Mouse (Mus musculus): ENCODE data around the gene Olfr959. TPM values are rescaled to one million over a fixed set of nuclear protein-coding genes. Genes with fewer than 3 reads are reported as not detected.

Olfr959 gene
- polyA plus RNA-seq (2016; fragmentation: Nextera tagmentation; extraction: Ambion mirVana) = not detected in 2 replicates

- Histone ChIP-seq H3K4me3 (no peak within 1 kb of the TSS), H3K36me3 (no peaks in the 10 kb centered on the region), H3K27me3 (no peaks in the 10 kb centered on the region), H3K9ac (no peak within 1 kb of the TSS), H3K4me2 (replicated peaks) (no peak within 1 kb of the TSS), H3K9me3 (no peaks in the 10 kb centered on the region), H3K4me1 (no peaks in the 10 kb centered on the region), H3K27ac (no peak within 1 kb of the TSS)
- WGBS = 68% methylated on average over 3 of the region's 3 CpGs
- ATAC-seq (ENCODE audit: insufficient number of reproducible peaks, insufficient read depth, low FRiP score, low TSS enrichment) = no peak
Observed at GRCm38 (mm10) chr9:39575469-39575868, at the start of gene Olfr959. Olfr959 (minus strand) TSS chr9:39575569.

GRCm38 (mm10) chr9:39624711-39625110 lies 49.3 kb upstream of the Olfr959 start:
- no peaks in the 10 kb centered on the region for H3K4me1 ChIP-seq
- 77% methylated on average over 2 of the region's 2 CpGs for WGBS
- no peak overlapping the region for H3K27ac ChIP-seq
- H3K9me3 ChIP-seq = no peaks in the 10 kb centered on the region
- H3K4me2 ChIP-seq (replicated peaks) = no peak overlapping the region
- H3K36me3 ChIP-seq = no peaks in the 10 kb centered on the region
- no peaks in the 10 kb centered on the region for H3K27me3 ChIP-seq
- H3K9ac ChIP-seq = no peak overlapping the region
- ATAC-seq (ENCODE audit: insufficient number of reproducible peaks, insufficient read depth, low FRiP score, low TSS enrichment) = no peak
- H3K4me3 ChIP-seq = no peak overlapping the region

GRCm38 (mm10) chr9:39623783-39624182 lies 48.4 kb upstream of the Olfr959 start:
- Histone ChIP-seq H3K9ac (no peak overlapping the region), H3K4me1 (no peaks in the 10 kb centered on the region), H3K4me3 (no peak overlapping the region), H3K27ac (no peak overlapping the region), H3K36me3 (no peaks in the 10 kb centered on the region), H3K4me2 (replicated peaks) (no peak overlapping the region), H3K9me3 (no peaks in the 10 kb centered on the region), H3K27me3 (no peaks in the 10 kb centered on the region)
- ATAC-seq (ENCODE audit: insufficient number of reproducible peaks, insufficient read depth, low FRiP score, low TSS enrichment) = no peak
- 94% methylated on average over 3 of the region's 3 CpGs for WGBS

GRCm38 (mm10) chr9:39621073-39621472 lies 45.7 kb upstream of the Olfr959 start, which contains the start of gene Olfr960:
Olfr960 (plus strand) TSS chr9:39621373.
- H3K27ac ChIP-seq = no peak within 1 kb of the TSS

GRCm38 (mm10) chr9:39611953-39612352 lies 36.6 kb upstream of the Olfr959 start:
- H3K4me3 ChIP-seq = no peak overlapping the region
- no peak overlapping the region for H3K4me2 ChIP-seq (replicated peaks)
- no peak overlapping the region for H3K27ac ChIP-seq
- ATAC-seq (ENCODE audit: insufficient number of reproducible peaks, insufficient read depth, low FRiP score, low TSS enrichment) = no peak
- H3K9ac ChIP-seq = no peak overlapping the region
- H3K9me3 ChIP-seq = no peaks in the 10 kb centered on the region
- 63% methylated on average over 1 of the region's 1 CpGs for WGBS
- H3K36me3 ChIP-seq = no peaks in the 10 kb centered on the region
- no peaks in the 10 kb centered on the region for H3K4me1 ChIP-seq
- H3K27me3 ChIP-seq = no peaks in the 10 kb centered on the region

More at GRCm38 (mm10) chr9:39621073-39621472, 45.7 kb upstream of the Olfr959 start, which contains the start of gene Olfr960:
- no peaks in the 10 kb centered on the region for H3K36me3 ChIP-seq
- no peak for ATAC-seq (ENCODE audit: insufficient number of reproducible peaks, insufficient read depth, low FRiP score, low TSS enrichment)
- no peak within 1 kb of the TSS for H3K4me2 ChIP-seq (replicated peaks)
- H3K27me3 ChIP-seq = no peaks in the 10 kb centered on the region
- H3K9me3 ChIP-seq = no peaks in the 10 kb centered on the region
- no peak within 1 kb of the TSS for H3K9ac ChIP-seq
- 79% methylated on average over 1 of the region's 1 CpGs for WGBS
- H3K4me3 ChIP-seq = no peak within 1 kb of the TSS
- H3K4me1 ChIP-seq = no peaks in the 10 kb centered on the region

GRCm38 (mm10) chr9:39610355-39610754 lies 35.0 kb upstream of the Olfr959 start, which contains the start of gene Olfr148:
Olfr148 (plus strand) TSS chr9:39610655.
- H3K27me3 ChIP-seq = no peaks in the 10 kb centered on the region
- WGBS = 71% methylated on average over 3 of the region's 3 CpGs
- no peak within 1 kb of the TSS for H3K4me3 ChIP-seq
- no peaks in the 10 kb centered on the region for H3K4me1 ChIP-seq
- H3K9me3 ChIP-seq = no peaks in the 10 kb centered on the region
- no peak within 1 kb of the TSS for H3K27ac ChIP-seq
- no peak within 1 kb of the TSS for H3K9ac ChIP-seq
- ATAC-seq (ENCODE audit: insufficient number of reproducible peaks, insufficient read depth, low FRiP score, low TSS enrichment) = no peak
- H3K36me3 ChIP-seq = no peaks in the 10 kb centered on the region
- no peak within 1 kb of the TSS for H3K4me2 ChIP-seq (replicated peaks)

- no peak overlapping the region for H3K4me2 ChIP-seq (replicated peaks)
- H3K27me3 ChIP-seq = no peaks in the 10 kb centered on the region
- H3K9ac ChIP-seq = no peak overlapping the region
- peaks cover 4% of the 10 kb centered on the region; the same call in 1 of the 2 replicates for H3K4me1 ChIP-seq
- no peaks in the 10 kb centered on the region for H3K36me3 ChIP-seq
- ATAC-seq (ENCODE audit: insufficient number of reproducible peaks, insufficient read depth, low FRiP score, low TSS enrichment) = no peak
- H3K9me3 ChIP-seq = no peaks in the 10 kb centered on the region
- H3K27ac ChIP-seq = no peak overlapping the region
- H3K4me3 ChIP-seq = no peak overlapping the region
Observed at GRCm38 (mm10) chr9:39608497-39608896, 33.1 kb upstream of the Olfr959 start.

GRCm38 (mm10) chr9:39603999-39604453 lies 28.7 kb upstream of the Olfr959 start, which contains the start of gene AW551984:
AW551984 (minus strand) TSS chr9:39604403.
- H3K27me3 ChIP-seq = no peaks in the 10 kb centered on the region
- peak within 1 kb of the TSS; percentile 69 for H3K4me2 ChIP-seq (replicated peaks)
- no peaks in the 10 kb centered on the region for H3K9me3 ChIP-seq
- WGBS = 0% methylated on average over 8 of the region's 8 CpGs
- peak within 1 kb of the TSS; percentile 46 for H3K4me3 ChIP-seq
- peak within 1 kb of the TSS; percentile 72 for H3K27ac ChIP-seq
- peaks cover 4% of the 10 kb centered on the region; the same call in 1 of the 2 replicates for H3K4me1 ChIP-seq
- peaks cover 5% of the 10 kb centered on the region; the same call in 1 of the 2 replicates for H3K36me3 ChIP-seq
- peak; percentile 85 for ATAC-seq (ENCODE audit: insufficient number of reproducible peaks, insufficient read depth, low FRiP score, low TSS enrichment)
- peak within 1 kb of the TSS; percentile 19; the same call in 1 of the 2 replicates for H3K9ac ChIP-seq

GRCm38 (mm10) chr9:39603333-39603845 lies 28.0 kb upstream of the Olfr959 start:
- peak overlapping the region; percentile 69 for H3K4me2 ChIP-seq (replicated peaks)
- no peaks in the 10 kb centered on the region for H3K9me3 ChIP-seq
- peak overlapping the region; percentile 19; the same call in 1 of the 2 replicates for H3K9ac ChIP-seq
- peak; percentile 74; the same call in 1 of the 2 replicates for ATAC-seq (ENCODE audit: insufficient number of reproducible peaks, insufficient read depth, low FRiP score, low TSS enrichment)
- WGBS = under 1% methylated on average over 9 of the region's 9 CpGs
- peaks cover 4% of the 10 kb centered on the region; the same call in 1 of the 2 replicates for H3K4me1 ChIP-seq
- H3K4me3 ChIP-seq = peak overlapping the region; percentile 46
- no peaks in the 10 kb centered on the region for H3K27me3 ChIP-seq
- H3K27ac ChIP-seq = peak overlapping the region; percentile 72
- peaks cover 5% of the 10 kb centered on the region; the same call in 1 of the 2 replicates for H3K36me3 ChIP-seq

- 0 out of 2 replicates have a peak, but pooled peaks have one; percentile 55 for ATAC-seq (ENCODE audit: insufficient number of reproducible peaks, insufficient read depth, low FRiP score, low TSS enrichment)
- Histone ChIP-seq H3K4me3 (peak overlapping the region; percentile 46), H3K9me3 (no peaks in the 10 kb centered on the region), H3K4me2 (replicated peaks) (peak overlapping the region; percentile 69), H3K27me3 (no peaks in the 10 kb centered on the region), H3K27ac (peak overlapping the region; percentile 46; the same call in 1 of the 2 replicates), H3K9ac (no peak overlapping the region), H3K4me1 (peaks cover 4% of the 10 kb centered on the region; the same call in 1 of the 2 replicates), H3K36me3 (peaks cover 5% of the 10 kb centered on the region; the same call in 1 of the 2 replicates)
- under 1% methylated on average over 19 of the region's 19 CpGs for WGBS
Observed at GRCm38 (mm10) chr9:39602536-39603332, 27.4 kb upstream of the Olfr959 start.

- 84% methylated on average over 5 of the region's 5 CpGs for WGBS
- Histone ChIP-seq H3K27ac (no peak overlapping the region), H3K9me3 (no peaks in the 10 kb centered on the region), H3K4me1 (no peaks in the 10 kb centered on the region; the same call in 1 of the 2 replicates), H3K4me3 (no peak overlapping the region), H3K4me2 (replicated peaks) (no peak overlapping the region), H3K27me3 (no peaks in the 10 kb centered on the region), H3K9ac (no peak overlapping the region), H3K36me3 (no peaks in the 10 kb centered on the region)
- ATAC-seq (ENCODE audit: insufficient number of reproducible peaks, insufficient read depth, low FRiP score, low TSS enrichment) = no peak
Observed at GRCm38 (mm10) chr9:39577050-39577449, 1.7 kb upstream of the Olfr959 start.

- H3K27ac ChIP-seq = no peak overlapping the region
- H3K9ac ChIP-seq = no peak overlapping the region
- no peak for ATAC-seq (ENCODE audit: insufficient number of reproducible peaks, insufficient read depth, low FRiP score, low TSS enrichment)
- H3K36me3 ChIP-seq = no peaks in the 10 kb centered on the region
- H3K4me3 ChIP-seq = no peak overlapping the region
- H3K9me3 ChIP-seq = no peaks in the 10 kb centered on the region
- peaks cover 4% of the 10 kb centered on the region; the same call in 1 of the 2 replicates for H3K4me1 ChIP-seq
- no peak overlapping the region for H3K4me2 ChIP-seq (replicated peaks)
- H3K27me3 ChIP-seq = no peaks in the 10 kb centered on the region
Observed at GRCm38 (mm10) chr9:39558349-39558647, 17.1 kb downstream of the Olfr959 start.
